Mouse (Mus musculus) CH12.LX (cell line): Measurements from ENCODE around the gene Map3k14. TPM values are rescaled to one million over a fixed set of nuclear protein-coding genes. Genes with fewer than 3 reads are reported as not detected.
A peak's percentile ranks its signal among the peaks of the same experiment; 100 is the strongest.

Experiments
- DNase-seq: peaks from one replicate; pipeline ENCODE4 v3.0.0-alpha.2; 2013; ENCODE audit errors: extremely low read depth
- H3K27ac ChIP-seq: 2 replicates; pipeline ENCODE4 v1.5.1; 2012; ENCODE audit warnings: low read depth, mild to moderate bottlenecking, control low read depth, moderate library complexity; ENCODE audit not compliant: insufficient read depth
- H3K27me3 ChIP-seq: replicated peaks from 2 replicates; pipeline ENCODE3; 2012; ENCODE audit warnings: inconsistent platforms
- H3K36me3 ChIP-seq, 2 experiments: replicated peaks in 1 of 2; 2 replicates each; pipeline versions ENCODE3 to v1.6.1; 2012; ENCODE audit warnings: inconsistent platforms in 1 of 2, low read length in 1 of 2, mild to moderate bottlenecking in 1 of 2, mixed read lengths in 1 of 2, moderate library complexity in 1 of 2; ENCODE audit not compliant: control insufficient read depth in 1 of 2, insufficient read depth in 1 of 2
- H3K4me1 ChIP-seq, 2 experiments: 2 replicates each; pipeline ENCODE4 v1.6.1; 2012; ENCODE audit warnings: inconsistent platforms in 1 of 2, moderate library complexity in 1 of 2; ENCODE audit not compliant: insufficient read depth in 2 of 2, control insufficient read depth in 1 of 2
- H3K4me2 ChIP-seq: 2 replicates; pipeline ENCODE4 v1.6.1; 2012; ENCODE audit warnings: low read depth, mild to moderate bottlenecking, control low read depth; ENCODE audit not compliant: poor library complexity, insufficient read depth, severe bottlenecking
- H3K4me3 ChIP-seq, 3 experiments: fragments of 150-350 bp in 1 of 3; sonication (generic) in 1 of 3; replicated peaks in 1 of 3; 2 replicates each; pipeline versions ENCODE3 to v1.5.1; 2011 to 2012; ENCODE audit warnings: low read depth in 2 of 3, low read length in 2 of 3, mild to moderate bottlenecking in 2 of 3, moderate library complexity in 2 of 3, control low read depth in 1 of 3, improper control_type of control experiment in 1 of 3, inconsistent platforms in 1 of 3, mixed read lengths in 1 of 3; ENCODE audit not compliant: poor library complexity in 1 of 3
- H3K79me2 ChIP-seq: replicated peaks from 2 replicates; pipeline ENCODE4 v1.6.1; 2012; ENCODE audit warnings: mild to moderate bottlenecking, moderate library complexity; ENCODE audit not compliant: control insufficient read depth, poor library complexity, insufficient read depth, severe bottlenecking; ENCODE audit errors: extremely low read depth
- H3K9ac ChIP-seq: 2 replicates; pipeline ENCODE4 v1.6.1; 2012; ENCODE audit warnings: low read depth, mild to moderate bottlenecking, control low read depth, moderate library complexity; ENCODE audit not compliant: insufficient read depth
- H3K9me3 ChIP-seq: replicated peaks from 2 replicates; pipeline ENCODE3; 2012; ENCODE audit warnings: low read length, inconsistent platforms, mixed read lengths
- BHLHE40 ChIP-seq: IDR thresholded peaks from 2 replicates; pipeline ENCODE4 v1.6.1; 2011; ENCODE audit warnings: mild to moderate bottlenecking, low read depth, low read length, improper control_type of control experiment
- CHD1 ChIP-seq: IDR thresholded peaks from 2 replicates; pipeline ENCODE4 v1.6.1; 2012; ENCODE audit warnings: low read depth, low read length, improper control_type of control experiment, inconsistent platforms
- CHD2 ChIP-seq: IDR thresholded peaks from 2 replicates; pipeline ENCODE4 v1.6.1; 2011; ENCODE audit warnings: low read length, improper control_type of control experiment
- CTCF ChIP-seq, 2 experiments: IDR thresholded peaks in 1 of 2; conservative IDR thresholded peaks in 1 of 2; 2 replicates each; pipeline ENCODE4 v1.5.1; 2011 to 2012; ENCODE audit warnings: low read depth in 2 of 2, low read length in 2 of 2, improper control_type of control experiment in 1 of 2, inconsistent platforms in 1 of 2, mild to moderate bottlenecking in 1 of 2, moderate library complexity in 1 of 2
- E2F4 ChIP-seq: IDR thresholded peaks from 2 replicates; pipeline ENCODE4 v1.6.1; 2011; ENCODE audit warnings: low read depth, low read length, improper control_type of control experiment; ENCODE audit not compliant: insufficient replicate concordance
- ELF1 ChIP-seq: IDR thresholded peaks from 2 replicates; pipeline ENCODE4 v1.6.1; 2014; ENCODE audit warnings: low read depth, mild to moderate bottlenecking, inconsistent platforms, low read length, improper control_type of control experiment
- EP300 ChIP-seq: IDR thresholded peaks from 2 replicates; pipeline ENCODE4 v1.6.1; 2011; ENCODE audit warnings: low read length, improper control_type of control experiment
- ETS1 ChIP-seq: conservative IDR thresholded peaks from 2 replicates; pipeline ENCODE4 v1.6.1; 2012; ENCODE audit warnings: low read depth, mild to moderate bottlenecking, inconsistent platforms, low read length, improper control_type of control experiment, moderate library complexity
- GABPA ChIP-seq: IDR thresholded peaks from 2 replicates; pipeline ENCODE4 v1.6.1; 2012; ENCODE audit warnings: low read depth, low read length, improper control_type of control experiment, inconsistent platforms; ENCODE audit not compliant: insufficient replicate concordance
- HCFC1 ChIP-seq: IDR thresholded peaks from 2 replicates; pipeline ENCODE4 v1.6.1; 2012; ENCODE audit warnings: low read depth, mild to moderate bottlenecking, inconsistent platforms, low read length, improper control_type of control experiment
- IRF4 ChIP-seq: IDR thresholded peaks from 2 replicates; pipeline ENCODE4 v1.6.1; 2014; ENCODE audit warnings: low read depth, mild to moderate bottlenecking, inconsistent platforms, low read length, improper control_type of control experiment
- JUN ChIP-seq: IDR thresholded peaks from 2 replicates; pipeline ENCODE4 v1.6.1; 2011; ENCODE audit warnings: low read depth, mild to moderate bottlenecking, low read length, improper control_type of control experiment, moderate library complexity; ENCODE audit not compliant: insufficient read depth
- JUND ChIP-seq: conservative IDR thresholded peaks from 2 replicates; pipeline ENCODE4 v1.6.1; 2011; ENCODE audit warnings: low read depth, low read length, improper control_type of control experiment
- KAT2A ChIP-seq: IDR thresholded peaks from 2 replicates; pipeline ENCODE4 v1.6.1; 2012; ENCODE audit warnings: low read length, improper control_type of control experiment, inconsistent platforms; ENCODE audit not compliant: insufficient replicate concordance
- MAFK ChIP-seq: IDR thresholded peaks from 2 replicates; pipeline ENCODE4 v1.6.1; 2011; ENCODE audit warnings: low read length, improper control_type of control experiment; ENCODE audit not compliant: insufficient replicate concordance
- MAX ChIP-seq: IDR thresholded peaks from 2 replicates; pipeline ENCODE4 v1.6.1; 2011; ENCODE audit warnings: low read length, improper control_type of control experiment
- MAZ ChIP-seq: IDR thresholded peaks from 2 replicates; pipeline ENCODE4 v1.6.1; 2012; ENCODE audit warnings: low read depth, mild to moderate bottlenecking, inconsistent platforms, low read length, improper control_type of control experiment, moderate library complexity
- MEF2A ChIP-seq: IDR thresholded peaks from 2 replicates; pipeline ENCODE4 v1.6.1; 2014; ENCODE audit warnings: low read depth, mild to moderate bottlenecking, inconsistent platforms, low read length, improper control_type of control experiment, borderline replicate concordance
- MXI1 ChIP-seq: IDR thresholded peaks from 2 replicates; pipeline ENCODE4 v1.6.1; 2011; ENCODE audit warnings: mild to moderate bottlenecking, low read depth, low read length, improper control_type of control experiment
- MYC ChIP-seq: IDR thresholded peaks from 2 replicates; pipeline ENCODE4 v1.6.1; 2011; ENCODE audit warnings: low read depth, mild to moderate bottlenecking, improper control_type of control experiment, low read length
- NELFE ChIP-seq: IDR thresholded peaks from 2 replicates; pipeline ENCODE4 v1.6.1; 2011; ENCODE audit warnings: low read depth, low read length, improper control_type of control experiment
- NRF1 ChIP-seq: IDR thresholded peaks from 2 replicates; pipeline ENCODE4 v1.6.1; 2014; ENCODE audit warnings: low read depth, mild to moderate bottlenecking, inconsistent platforms, low read length, improper control_type of control experiment, moderate library complexity
- PAX5 ChIP-seq: IDR thresholded peaks from 2 replicates; pipeline ENCODE4 v1.6.1; 2012; ENCODE audit warnings: low read length, inconsistent platforms, mixed read lengths
- POLR2A ChIP-seq: IDR thresholded peaks from 2 replicates; pipeline ENCODE4 v1.6.1; 2011; ENCODE audit warnings: low read depth, mild to moderate bottlenecking, improper control_type of control experiment, low read length
- POLR2AphosphoS2 ChIP-seq: IDR thresholded peaks from 2 replicates; pipeline ENCODE4 v1.6.1; 2011; ENCODE audit warnings: low read depth, low read length, improper control_type of control experiment
- RAD21 ChIP-seq: IDR thresholded peaks from 2 replicates; pipeline ENCODE4 v1.6.1; 2011; ENCODE audit warnings: low read depth, mild to moderate bottlenecking, low read length, improper control_type of control experiment, moderate library complexity
- RCOR1 ChIP-seq: conservative IDR thresholded peaks from 2 replicates; pipeline ENCODE4 v1.6.1; 2012; ENCODE audit warnings: low read depth, mild to moderate bottlenecking, inconsistent platforms, low read length, improper control_type of control experiment
- SIN3A ChIP-seq: IDR thresholded peaks from 2 replicates; pipeline ENCODE4 v1.6.1; 2012; ENCODE audit warnings: low read length, improper control_type of control experiment, inconsistent platforms
- SMC3 ChIP-seq: IDR thresholded peaks from 2 replicates; pipeline ENCODE4 v1.6.1; 2011; ENCODE audit warnings: low read depth, low read length, improper control_type of control experiment
- TBP ChIP-seq: conservative IDR thresholded peaks from 2 replicates; pipeline ENCODE4 v1.6.1; 2011; ENCODE audit warnings: low read depth, low read length, improper control_type of control experiment
- TCF12 ChIP-seq: IDR thresholded peaks from 2 replicates; pipeline ENCODE4 v1.6.1; 2014; ENCODE audit warnings: low read depth, mild to moderate bottlenecking, inconsistent platforms, low read length, improper control_type of control experiment
- UBTF ChIP-seq: IDR thresholded peaks from 2 replicates; pipeline ENCODE4 v1.6.1; 2012; ENCODE audit warnings: low read depth, mild to moderate bottlenecking, inconsistent platforms, low read length, improper control_type of control experiment, moderate library complexity
- USF1 ChIP-seq: IDR thresholded peaks from 2 replicates; pipeline ENCODE4 v1.6.1; 2014; ENCODE audit warnings: low read depth, mild to moderate bottlenecking, inconsistent platforms, low read length, improper control_type of control experiment
- USF2 ChIP-seq: conservative IDR thresholded peaks from 2 replicates; pipeline ENCODE4 v1.6.1; 2011; ENCODE audit warnings: low read depth, low read length, improper control_type of control experiment
- ZC3H11A ChIP-seq: IDR thresholded peaks from 2 replicates; pipeline ENCODE4 v1.6.1; 2012; ENCODE audit warnings: low read depth, mild to moderate bottlenecking, inconsistent platforms, low read length, improper control_type of control experiment
- ZKSCAN1 ChIP-seq: IDR thresholded peaks from 2 replicates; pipeline ENCODE4 v1.6.1; 2012; ENCODE audit warnings: low read depth, inconsistent platforms, low read length, improper control_type of control experiment, borderline replicate concordance
- ZMIZ1 ChIP-seq: IDR thresholded peaks from 2 replicates; pipeline ENCODE4 v1.6.1; 2012; ENCODE audit warnings: low read depth, mild to moderate bottlenecking, inconsistent platforms, low read length, improper control_type of control experiment
- ZNF384 ChIP-seq: IDR thresholded peaks from 2 replicates; pipeline ENCODE4 v1.6.1; 2012; ENCODE audit warnings: low read depth, low read length, improper control_type of control experiment, inconsistent platforms
- dilution Hi-C: fragments of 300-500 bp; cut with MboI; formaldehyde crosslinking; loops from 2 replicates; pipeline ENCODE4 v1.14.3; 2020; ENCODE audit warnings: low sequenced_read_pairs; ENCODE audit not compliant: extremely low pct_unique_long_range_greater_than_20kb, extremely low pct_ligation_motif_present
- in situ Hi-C: fragments of 300-500 bp; cut with MboI; formaldehyde crosslinking; loops from 3 replicates; pipeline ENCODE4 v1.14.3; 2019; ENCODE audit warnings: low sequenced_read_pairs, low pct_ligation_motif_present, low pct_unique_long_range_greater_than_20kb, mixed read lengths
- polyA plus RNA-seq: library from polyadenylated mRNA; unstranded; fragments of >175 nt; gene quantifications from 2 replicates; pipeline ENCODE4 v1.2.1, GENCODE M21; 2012; ENCODE audit warnings: low read depth; ENCODE audit not compliant: insufficient read length
- total RNA-seq, 2 experiments: library from RNA; depleted of rRNA; stranded (reverse); fragments of 300-350 nt in 1 of 2; fragments of >200 nt in 1 of 2; gene quantifications; 2 replicates each; pipeline ENCODE4 v1.2.3; 2012 to 2014

The Map3k14 gene
- total and polyA plus RNA-seq, 3 experiments, result 4.5 to 11.2 (median 9.9) TPM

DNA sequence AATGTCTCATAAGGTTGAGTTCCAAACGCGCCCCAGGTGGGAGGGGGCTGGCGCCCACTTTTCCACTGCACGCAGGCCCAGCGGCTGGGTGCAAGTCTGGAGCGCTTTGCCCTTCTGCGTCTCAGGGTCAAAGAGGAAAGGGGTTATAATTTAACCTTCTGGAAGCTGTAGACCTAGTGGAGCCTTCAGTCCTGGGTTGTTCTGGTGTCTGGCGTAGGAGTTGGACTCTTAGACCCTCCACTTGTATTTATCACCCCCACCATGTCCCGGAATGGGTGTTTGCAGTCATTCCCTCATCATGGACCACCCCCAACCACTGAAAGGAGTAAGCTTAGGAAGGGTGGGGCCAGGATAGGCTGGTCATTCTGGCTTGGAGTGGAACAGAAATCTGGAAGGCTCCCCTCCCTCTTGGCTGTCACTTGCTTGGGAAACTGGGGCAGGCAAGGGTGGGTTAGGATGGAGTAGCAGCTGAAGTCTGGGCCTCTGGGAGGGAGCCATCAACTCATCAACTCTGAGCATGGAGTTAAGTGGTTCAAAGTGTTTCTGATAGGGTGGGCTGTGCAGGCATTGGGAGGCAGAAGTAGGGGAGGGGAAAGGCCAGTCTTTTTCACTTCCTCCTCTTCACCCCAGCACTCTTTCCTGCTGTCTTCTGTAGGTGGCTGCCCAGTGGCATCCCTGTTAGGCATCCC lies 95.4 kb downstream of the Map3k14 start:
- H3K4me2 ChIP-seq, result peak overlapping the region; percentile 93
- peaks cover 39% of the 10 kb centered on the region for H3K79me2 ChIP-seq
- dilution Hi-C loops, result no loop called here
- H3K27ac ChIP-seq, result peak overlapping the region; percentile 99
- H3K27me3 ChIP-seq, result no peaks in the 10 kb centered on the region
- no peaks in the 10 kb centered on the region for H3K9me3 ChIP-seq
- in situ Hi-C loops, result loop anchor here (5.0 to 25.0 kb wide), 3 partner anchors 100 to 390 kb away; no protein-coding TSS in a partner anchor
- peaks cover 15 to 73% of the 10 kb centered on the region in 2 experiments for H3K4me1 ChIP-seq
- H3K4me3 ChIP-seq, result peak overlapping the region; percentile 69 to 79 (median 78)
- TF ChIP-seq EP300 (peak; percentile 85), MAZ (peak; percentile 4; the same call in 1 of the 2 replicates), NRF1 (peak; percentile 31; the same call in 1 of the 2 replicates), RCOR1 (peak; percentile 84), KAT2A (0 out of 2 replicates have a peak, but pooled peaks have one; percentile 37), ETS1 (0 out of 2 replicates have a peak, but pooled peaks have one; percentile 24), JUND (no peak), ZKSCAN1 (no peak), JUN (no peak), CHD2 (peak; percentile 51; the same call in 1 of the 2 replicates), MYC (peak; percentile 61; the same call in 1 of the 2 replicates), MAX (peak; percentile 46; the same call in 1 of the 2 replicates), SMC3 (no peak; the same call in 1 of the 2 replicates), CTCF (conservative IDR thresholded peaks at IDR 0.05 in 1 of 2, IDR thresholded peaks at IDR 0.05 in 1 of 2; ENCODE audit: low read depth in 2 of 2, low read length in 2 of 2) (no peak), GABPA (no peak), SIN3A (peak; percentile 85), ELF1 (peak; percentile 67; the same call in 1 of the 2 replicates), POLR2AphosphoS2 (no peak), HCFC1 (0 out of 2 replicates have a peak, but pooled peaks have one; percentile 20), MAFK (no peak; the same call in 1 of the 2 replicates), UBTF (no peak), USF2 (no peak), PAX5 (no peak), BHLHE40 (peak; percentile 49; the same call in 1 of the 2 replicates), ZNF384 (no peak), USF1 (no peak), IRF4 (peak; percentile 95), E2F4 (no peak), TCF12 (peak; percentile 71), ZMIZ1 (peak; percentile 65; the same call in 1 of the 2 replicates), CHD1 (no peak), RAD21 (no peak; the same call in 1 of the 2 replicates), MEF2A (peak; percentile 65), NELFE (peak; percentile 19; the same call in 1 of the 2 replicates), MXI1 (peak; percentile 82), ZC3H11A (no peak), POLR2A (no peak; the same call in none of the 2 replicates), TBP (peak; percentile 55; the same call in 1 of the 2 replicates)
- peak; percentile 67 for DNase-seq
- H3K9ac ChIP-seq, result peak overlapping the region; percentile 58
- H3K36me3 ChIP-seq, result no peaks in the 10 kb centered on the region
